Mouse (Mus musculus) MEL (cell line): ENCODE results near the gene Isg20l2. TPM values are rescaled to one million over a fixed set of nuclear protein-coding genes. Genes with fewer than 3 reads are reported as not detected.

ENCODE experiments used
- DNase-seq: peaks from one replicate; pipeline ENCODE4 v3.0.0; 2011; ENCODE audit warnings: low read depth, low spot score
- H3K27ac ChIP-seq: 2 replicates; pipeline ENCODE4 v1.5.1; 2012; ENCODE audit warnings: low read depth, mild to moderate bottlenecking, control low read depth, low read length, moderate library complexity; ENCODE audit not compliant: control insufficient read depth
- H3K27me3 ChIP-seq, 2 experiments: fragments of 150-350 bp in 1 of 2; sonication (generic) in 1 of 2; 2 replicates each; pipeline ENCODE4 v1.6.1; 2012; ENCODE audit warnings: low read length in 2 of 2, mild to moderate bottlenecking in 2 of 2, improper control_type of control experiment in 1 of 2, moderate library complexity in 1 of 2; ENCODE audit not compliant: insufficient read depth in 2 of 2, control insufficient read depth in 1 of 2
- H3K36me3 ChIP-seq, 2 experiments: 2 replicates each; pipeline ENCODE4 v1.6.1; 2012 to 2014; ENCODE audit warnings: low read length in 2 of 2, improper control_type of control experiment in 1 of 2, inconsistent platforms in 1 of 2, mild to moderate bottlenecking in 1 of 2; ENCODE audit not compliant: insufficient read depth in 2 of 2, control insufficient read depth in 1 of 2
- H3K4me1 ChIP-seq, 2 experiments: fragments of 150-350 bp in 1 of 2; sonication (generic) in 1 of 2; 2 replicates each; pipeline ENCODE4 v1.6.1; 2012; ENCODE audit warnings: low read length in 2 of 2, improper control_type of control experiment in 1 of 2, mild to moderate bottlenecking in 1 of 2; ENCODE audit not compliant: insufficient read depth in 2 of 2, control insufficient read depth in 1 of 2
- H3K4me3 ChIP-seq, 2 experiments: fragments of 150-350 bp in 1 of 2; sonication (generic) in 1 of 2; 2 replicates each; pipeline ENCODE4 v1.5.1; 2012; ENCODE audit warnings: low read depth in 2 of 2, low read length in 2 of 2, mild to moderate bottlenecking in 2 of 2, moderate library complexity in 2 of 2, control low read depth in 1 of 2, improper control_type of control experiment in 1 of 2; ENCODE audit not compliant: control insufficient read depth in 1 of 2, insufficient read depth in 1 of 2
- H3K79me2 ChIP-seq: 2 replicates; pipeline ENCODE4 v1.6.1; 2012; ENCODE audit warnings: mild to moderate bottlenecking, low read length, moderate library complexity; ENCODE audit not compliant: control insufficient read depth, poor library complexity, insufficient read depth
- H3K9ac ChIP-seq: 2 replicates; pipeline ENCODE4 v1.6.1; 2012; ENCODE audit warnings: low read depth, mild to moderate bottlenecking, control low read depth, low read length, moderate library complexity; ENCODE audit not compliant: control insufficient read depth, poor library complexity, severe bottlenecking
- H3K9me3 ChIP-seq: fragments of 150-350 bp; sonication (generic); replicated peaks from 2 replicates; pipeline ENCODE4 v1.6.1; 2012; ENCODE audit warnings: mild to moderate bottlenecking, low read length, improper control_type of control experiment, moderate library complexity; ENCODE audit not compliant: insufficient read depth
- BHLHE40 ChIP-seq: IDR thresholded peaks from 2 replicates; pipeline ENCODE4 v1.6.1; 2012; ENCODE audit warnings: low read depth, mild to moderate bottlenecking, inconsistent platforms, low read length, improper control_type of control experiment, borderline replicate concordance
- CHD1 ChIP-seq: IDR thresholded peaks from 2 replicates; pipeline ENCODE4 v1.6.1; 2012; ENCODE audit warnings: low read depth, mild to moderate bottlenecking, inconsistent platforms, low read length, improper control_type of control experiment
- CHD2 ChIP-seq: IDR thresholded peaks from 2 replicates; pipeline ENCODE4 v1.6.1; 2011; ENCODE audit warnings: low read length, improper control_type of control experiment
- CTCF ChIP-seq, 3 experiments: IDR thresholded peaks in 2 of 3; conservative IDR thresholded peaks in 1 of 3; 2 replicates each; pipeline ENCODE4 v1.5.1; 2011 to 2012; ENCODE audit warnings: low read length in 3 of 3, low read depth in 2 of 3, mild to moderate bottlenecking in 2 of 3, improper control_type of control experiment in 1 of 3, inconsistent platforms in 1 of 3, mixed read lengths in 1 of 3, moderate library complexity in 1 of 3; ENCODE audit not compliant: control insufficient read depth in 1 of 3, insufficient read depth in 1 of 3, poor library complexity in 1 of 3, severe bottlenecking in 1 of 3
- E2F4 ChIP-seq: IDR thresholded peaks from 2 replicates; pipeline ENCODE4 v1.6.1; 2011; ENCODE audit warnings: low read depth, low read length, improper control_type of control experiment, borderline replicate concordance
- ELF1 ChIP-seq: IDR thresholded peaks from 2 replicates; pipeline ENCODE4 v1.6.1; 2014; ENCODE audit warnings: low read depth, mild to moderate bottlenecking, inconsistent platforms, low read length, improper control_type of control experiment, moderate library complexity
- GABPA ChIP-seq: IDR thresholded peaks from 2 replicates; pipeline ENCODE4 v1.6.1; 2012; ENCODE audit warnings: low read depth, mild to moderate bottlenecking, inconsistent platforms, low read length, improper control_type of control experiment, moderate library complexity
- GATA1 ChIP-seq: IDR thresholded peaks from 2 replicates; pipeline ENCODE4 v1.6.1; 2011; ENCODE audit warnings: low read depth, low read length, improper control_type of control experiment
- HCFC1 ChIP-seq: IDR thresholded peaks from 2 replicates; pipeline ENCODE4 v1.6.1; 2012; ENCODE audit warnings: low read depth, mild to moderate bottlenecking, inconsistent platforms, low read length, improper control_type of control experiment, moderate library complexity
- JUND ChIP-seq: IDR thresholded peaks from 2 replicates; pipeline ENCODE4 v1.6.1; 2011; ENCODE audit warnings: low read depth, mild to moderate bottlenecking, improper control_type of control experiment, low read length
- MAFK ChIP-seq: IDR thresholded peaks from 2 replicates; pipeline ENCODE4 v1.6.1; 2011; ENCODE audit warnings: low read depth, mild to moderate bottlenecking, low read length, improper control_type of control experiment, borderline replicate concordance
- MAX ChIP-seq: IDR thresholded peaks from 2 replicates; pipeline ENCODE4 v1.6.1; 2011; ENCODE audit warnings: low read length, improper control_type of control experiment
- MAZ ChIP-seq: IDR thresholded peaks from 2 replicates; pipeline ENCODE4 v1.6.1; 2012; ENCODE audit warnings: low read depth, mild to moderate bottlenecking, inconsistent platforms, low read length, improper control_type of control experiment
- MEF2A ChIP-seq: IDR thresholded peaks from 2 replicates; pipeline ENCODE4 v1.6.1; 2014; ENCODE audit warnings: low read depth, mild to moderate bottlenecking, inconsistent platforms, low read length, improper control_type of control experiment; ENCODE audit not compliant: poor library complexity, insufficient replicate concordance, severe bottlenecking; ENCODE audit errors: extremely low read depth
- MXI1 ChIP-seq: IDR thresholded peaks from 2 replicates; pipeline ENCODE4 v1.6.1; 2011; ENCODE audit warnings: mild to moderate bottlenecking, low read depth, low read length, improper control_type of control experiment
- MYB ChIP-seq: IDR thresholded peaks from 2 replicates; pipeline ENCODE4 v1.6.1; 2011; ENCODE audit warnings: mild to moderate bottlenecking, low read depth, low read length, improper control_type of control experiment
- MYC ChIP-seq: IDR thresholded peaks from 2 replicates; pipeline ENCODE4 v1.6.1; 2011; ENCODE audit warnings: low read depth, mild to moderate bottlenecking, low read length, improper control_type of control experiment, moderate library complexity
- NELFE ChIP-seq: IDR thresholded peaks from 2 replicates; pipeline ENCODE4 v1.6.1; 2011; ENCODE audit warnings: low read depth, low read length, improper control_type of control experiment
- NRF1 ChIP-seq: IDR thresholded peaks from 2 replicates; pipeline ENCODE4 v1.6.1; 2014; ENCODE audit warnings: low read depth, mild to moderate bottlenecking, inconsistent platforms, low read length, improper control_type of control experiment, moderate library complexity; ENCODE audit not compliant: poor library complexity, insufficient read depth, severe bottlenecking
- POLR2A ChIP-seq, 2 experiments: IDR thresholded peaks; 2 replicates each; pipeline ENCODE4 v1.6.1; 2011 to 2012; ENCODE audit warnings: low read length in 2 of 2, mild to moderate bottlenecking in 2 of 2, control low read depth in 1 of 2, improper control_type of control experiment in 1 of 2, low read depth in 1 of 2, moderate library complexity in 1 of 2; ENCODE audit not compliant: control insufficient read depth in 1 of 2, insufficient read depth in 1 of 2, poor library complexity in 1 of 2
- POLR2AphosphoS2 ChIP-seq: IDR thresholded peaks from 2 replicates; pipeline ENCODE4 v1.6.1; 2011; ENCODE audit warnings: low read length, improper control_type of control experiment
- POLR2AphosphoS5 ChIP-seq: IDR thresholded peaks from 2 replicates; pipeline ENCODE4 v1.6.1; 2012; ENCODE audit warnings: low read depth, borderline replicate concordance, mild to moderate bottlenecking, inconsistent platforms, low read length, moderate library complexity, mixed read lengths
- RAD21 ChIP-seq: IDR thresholded peaks from 2 replicates; pipeline ENCODE4 v1.6.1; 2011; ENCODE audit warnings: mild to moderate bottlenecking, low read depth, low read length, improper control_type of control experiment
- SIN3A ChIP-seq: IDR thresholded peaks from 2 replicates; pipeline ENCODE4 v1.6.1; 2012; ENCODE audit warnings: low read length, improper control_type of control experiment, inconsistent platforms
- SMC3 ChIP-seq: IDR thresholded peaks from 2 replicates; pipeline ENCODE4 v1.6.1; 2011; ENCODE audit warnings: low read depth, low read length, improper control_type of control experiment
- TAL1 ChIP-seq: IDR thresholded peaks from 2 replicates; pipeline ENCODE4 v1.6.1; 2012; ENCODE audit warnings: mild to moderate bottlenecking, inconsistent platforms, low read length, moderate library complexity, mixed read lengths
- TBP ChIP-seq: IDR thresholded peaks from 2 replicates; pipeline ENCODE4 v1.8.0; 2011; ENCODE audit warnings: low read depth, low read length, improper control_type of control experiment
- TCF12 ChIP-seq: IDR thresholded peaks from 2 replicates; pipeline ENCODE4 v1.6.1; 2014; ENCODE audit warnings: low read depth, mild to moderate bottlenecking, inconsistent platforms, low read length, improper control_type of control experiment, moderate library complexity
- UBTF ChIP-seq: IDR thresholded peaks from 2 replicates; pipeline ENCODE4 v1.6.1; 2012; ENCODE audit warnings: low read depth, mild to moderate bottlenecking, inconsistent platforms, low read length, improper control_type of control experiment, moderate library complexity, borderline replicate concordance; ENCODE audit not compliant: insufficient read depth
- USF1 ChIP-seq: IDR thresholded peaks from 2 replicates; pipeline ENCODE4 v1.6.1; 2014; ENCODE audit warnings: low read depth, mild to moderate bottlenecking, inconsistent platforms, low read length, improper control_type of control experiment, moderate library complexity
- USF2 ChIP-seq, 2 experiments: IDR thresholded peaks; 2 replicates each; pipeline ENCODE4 v1.6.1; 2011 to 2012; ENCODE audit warnings: improper control_type of control experiment in 2 of 2, low read length in 2 of 2, borderline replicate concordance in 1 of 2, inconsistent platforms in 1 of 2, low read depth in 1 of 2, mild to moderate bottlenecking in 1 of 2; ENCODE audit not compliant: insufficient read depth in 1 of 2
- ZC3H11A ChIP-seq: IDR thresholded peaks from 2 replicates; pipeline ENCODE4 v1.6.1; 2012; ENCODE audit warnings: low read depth, mild to moderate bottlenecking, inconsistent platforms, low read length, improper control_type of control experiment
- ZKSCAN1 ChIP-seq: IDR thresholded peaks from 2 replicates; pipeline ENCODE4 v1.6.1; 2012; ENCODE audit warnings: low read depth, mild to moderate bottlenecking, inconsistent platforms, low read length, improper control_type of control experiment, moderate library complexity
- ZMIZ1 ChIP-seq: IDR thresholded peaks from 2 replicates; pipeline ENCODE4 v1.6.1; 2012; ENCODE audit warnings: low read depth, mild to moderate bottlenecking, inconsistent platforms, low read length, improper control_type of control experiment, moderate library complexity
- ZNF384 ChIP-seq: IDR thresholded peaks from 2 replicates; pipeline ENCODE4 v1.6.1; 2012; ENCODE audit warnings: low read depth, mild to moderate bottlenecking, inconsistent platforms, low read length, improper control_type of control experiment
- polyA plus RNA-seq, 2 experiments: library from polyadenylated mRNA; stranded (reverse) in 1 of 2; unstranded in 1 of 2; fragments of >175 nt in 1 of 2; fragments of >200 nt in 1 of 2; gene quantifications; 2 replicates each; pipeline versions ENCODE4 v1.2.1 to v1.2.4; 2012; ENCODE audit warnings: low replicate concordance in 2 of 2, low read depth in 1 of 2; ENCODE audit not compliant: insufficient read length in 2 of 2, insufficient read depth in 1 of 2, missing spikeins in 1 of 2
- total RNA-seq: library from RNA; depleted of rRNA; stranded (reverse); fragments of 300-350 nt; gene quantifications from 2 replicates; pipeline ENCODE4 v1.2.3, GENCODE M21; 2012; rRNA removed

The Isg20l2 gene
- 61.4 and 71.8 TPM in 2 replicates for total RNA-seq
- 10 to 100 TPM in 1 of 2 experiments, not detected in 1; 45.0 TPM for polyA plus RNA-seq

DNA sequence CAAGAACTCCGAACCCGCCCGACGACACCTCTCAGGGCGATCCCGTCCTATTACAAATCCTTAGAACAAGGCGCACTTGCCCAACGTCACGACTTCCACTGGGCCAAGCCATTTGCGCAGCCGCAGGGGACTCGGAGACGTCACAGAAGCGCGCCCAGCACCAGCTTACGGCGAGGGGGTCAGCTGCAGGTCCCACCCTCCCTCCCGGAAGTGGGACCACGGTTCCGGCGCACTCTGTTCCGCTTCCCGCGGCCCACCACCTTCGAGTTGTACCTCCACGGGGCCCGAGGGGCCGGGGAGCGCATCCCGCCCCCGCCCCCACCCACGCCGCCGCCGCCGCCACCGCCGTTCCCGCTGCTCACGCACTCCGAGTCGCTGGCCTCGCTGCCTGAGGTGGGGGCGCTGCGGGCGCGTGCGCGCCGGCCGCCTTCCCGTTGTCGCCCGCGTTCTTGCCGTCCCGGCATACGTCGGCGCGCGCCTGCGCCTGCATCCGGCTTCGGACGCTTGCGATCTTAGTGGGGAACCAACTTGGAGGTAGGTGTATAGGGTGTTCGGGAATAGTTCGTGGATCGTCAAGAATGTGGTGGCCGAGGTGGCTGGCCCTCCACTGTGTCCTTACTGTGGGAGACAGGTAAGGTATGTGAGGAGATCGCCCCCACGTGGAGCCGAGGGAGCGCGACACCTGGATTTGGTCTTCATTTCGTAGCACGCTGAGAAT lies at the start of gene Isg20l2, which contains the start of gene Rrnad1:
Isg20l2 (plus strand) TSS at position 237 of the 718 bp plus-strand sequence.
Rrnad1 (minus strand) TSS at position 640 of the 718 bp plus-strand sequence.
- Histone ChIP-seq H3K27me3 (no peaks in the 10 kb centered on the region), H3K36me3 (peaks cover 9 to 31% of the 10 kb centered on the region in 2 experiments), H3K4me1 (peaks cover 0 to 18% of the 10 kb centered on the region in 2 experiments; a peak in 2 of 4 replicates), H3K27ac (peak within 1 kb of the TSS; percentile 87), H3K79me2 (peaks cover 55% of the 10 kb centered on the region), H3K9me3 (no peaks in the 10 kb centered on the region), H3K9ac (peak within 1 kb of the TSS; percentile 98), H3K4me3 (peak within 1 kb of the TSS; percentile 83 to 97)
- peak; percentile 99 for DNase-seq
- TF ChIP-seq USF1 = no peak
- peak; percentile 88 for TF ChIP-seq ELF1
- TF ChIP-seq POLR2A (IDR thresholded peaks at IDR 0.05; ENCODE audit: control insufficient read depth in 1 of 2, insufficient read depth in 1 of 2, low read depth in 1 of 2, low read length in 2 of 2, poor library complexity in 1 of 2) = peak; percentile 46 to 73; a peak in 3 of 4 replicates
- TF ChIP-seq JUND = no peak
- peak; percentile 58 to 69 (median 68) for TF ChIP-seq CTCF (IDR thresholded peaks at IDR 0.05 in 2 of 3, conservative IDR thresholded peaks at IDR 0.05 in 1 of 3; ENCODE audit: control insufficient read depth in 1 of 3, insufficient read depth in 1 of 3, low read depth in 2 of 3, low read length in 3 of 3, poor library complexity in 1 of 3, severe bottlenecking in 1 of 3)
- TF ChIP-seq NRF1 = peak; percentile 80
- peak; percentile 67 for TF ChIP-seq ZMIZ1
- peak; percentile 82 for TF ChIP-seq POLR2AphosphoS2
- TF ChIP-seq MAZ = peak; percentile 90
- TF ChIP-seq MAX = peak; percentile 72
- peak; percentile 79 for TF ChIP-seq MYC
- no peak for TF ChIP-seq BHLHE40
- peak; percentile 80 for TF ChIP-seq MXI1
- no peak for TF ChIP-seq ZNF384
- peak; percentile 66 for TF ChIP-seq NELFE
- no peak; the same call in none of the 2 replicates for TF ChIP-seq TCF12
- no peak for TF ChIP-seq USF2 (IDR thresholded peaks at IDR 0.05; ENCODE audit: borderline replicate concordance in 1 of 2, insufficient read depth in 1 of 2, low read depth in 1 of 2, low read length in 2 of 2)
- TF ChIP-seq SIN3A = peak; percentile 87
- no peak for TF ChIP-seq TAL1
- no peak for TF ChIP-seq ZKSCAN1
- no peak for TF ChIP-seq MEF2A
- TF ChIP-seq GATA1 = no peak
- TF ChIP-seq UBTF = 0 out of 2 replicates have a peak, but pooled peaks have one; percentile 44
- no peak; the same call in 1 of the 2 replicates for TF ChIP-seq GABPA
- peak; percentile 28 for TF ChIP-seq RAD21
- no peak for TF ChIP-seq MYB
- TF ChIP-seq MAFK = no peak
- TF ChIP-seq CHD1 = no peak
- TF ChIP-seq CHD2 = no peak
- TF ChIP-seq E2F4 = no peak
- peak; percentile 39; the same call in 1 of the 2 replicates for TF ChIP-seq ZC3H11A
- TF ChIP-seq POLR2AphosphoS5 = no peak
- peak; percentile 36; the same call in 1 of the 2 replicates for TF ChIP-seq TBP
- TF ChIP-seq SMC3 = peak; percentile 35
- peak; percentile 95 for TF ChIP-seq HCFC1
